Mouse (Mus musculus): ENCODE measurements at regions not wholly inside any gene's neighbourhood (a gene's known extent, or its start where the extent isn't known, plus 50 kb on each side); places are given as distances from the start of the nearest gene placed in this dataset.

DNA sequence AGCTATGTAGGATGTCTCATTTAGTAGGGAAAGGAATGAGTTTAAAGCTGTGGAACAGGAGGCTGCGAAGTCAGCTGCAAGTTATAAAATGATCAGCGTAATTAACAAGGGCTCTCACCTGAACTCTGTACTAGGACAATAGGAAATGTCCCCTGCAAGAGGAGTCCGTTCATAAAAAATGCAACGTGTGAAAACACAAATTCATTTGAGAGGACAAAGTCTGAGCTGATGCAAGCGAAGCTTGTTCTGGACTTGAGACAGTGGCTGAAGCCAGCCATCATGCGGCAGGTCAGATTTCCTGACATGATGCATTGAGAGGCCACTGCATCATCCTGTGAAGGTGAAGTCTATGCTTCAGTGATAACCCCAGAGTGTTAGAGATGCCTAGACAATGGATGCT lies 232.5 kb downstream of the Dad1 start:
- TF ChIP-seq CTCF (IDR thresholded peaks at IDR 0.05; ENCODE audit: extremely low read depth, insufficient read depth, low read length) (no peak), POLR2A (IDR thresholded peaks at IDR 0.05; ENCODE audit: extremely low read depth, insufficient read depth, low read length) (no peak)
